Mouse (Mus musculus) hindbrain, embryonic 12.5 days (tissue): ENCODE results near the gene Rundc3b. TPM values are rescaled to one million over a fixed set of nuclear protein-coding genes. Genes with fewer than 3 reads are reported as not detected.

Source experiments
- ATAC-seq: fragments of 200-750 bp; cut with Nextera tagmentation; 2 replicates; pipeline ENCODE4 v1.8.0; 2017; ENCODE audit warnings: moderate TSS enrichment; ENCODE audit not compliant: low FRiP score
- H3K27ac ChIP-seq: fragments of 300-500 bp; sonication (generic); 2 replicates; pipeline ENCODE4 v1.5.1; 2016; ENCODE audit warnings: mild to moderate bottlenecking
- H3K27me3 ChIP-seq: fragments of 300-500 bp; sonication (generic); 2 replicates; pipeline ENCODE4 v1.6.1; 2016; ENCODE audit warnings: mild to moderate bottlenecking
- H3K36me3 ChIP-seq: fragments of 300-500 bp; sonication (generic); 2 replicates; pipeline ENCODE4 v1.6.1; 2016; ENCODE audit warnings: mild to moderate bottlenecking
- H3K4me1 ChIP-seq: fragments of 300-500 bp; sonication (generic); 2 replicates; pipeline ENCODE4 v1.6.1; 2016
- H3K4me2 ChIP-seq: fragments of 300-500 bp; sonication (generic); replicated peaks from 2 replicates; pipeline ENCODE4 v1.6.1; 2016; ENCODE audit warnings: mild to moderate bottlenecking
- H3K4me3 ChIP-seq: fragments of 300-500 bp; sonication (generic); 2 replicates; pipeline ENCODE4 v1.5.1; 2016; ENCODE audit warnings: mild to moderate bottlenecking
- H3K9ac ChIP-seq: fragments of 300-500 bp; sonication (generic); 2 replicates; pipeline ENCODE4 v1.6.1; 2016; ENCODE audit warnings: mild to moderate bottlenecking, moderate library complexity
- H3K9me3 ChIP-seq: fragments of 300-500 bp; sonication (generic); replicated peaks from 2 replicates; pipeline ENCODE4 v1.6.1; 2016; ENCODE audit warnings: mild to moderate bottlenecking
- WGBS: fragments of 180-500 bp; shearing (Covaris S2); methylation state at CpG from one replicate; pipeline ENCODE4 v1.1.7; 2016; 5-methylcytosine and 5-hydroxymethylcytosine counted together
- polyA plus RNA-seq: library from polyadenylated mRNA; unstranded; fragments of >200 nt; fragmentation: Nextera tagmentation; extraction: Ambion mirVana; gene quantifications from 2 replicates; pipeline ENCODE4 v1.2.1, GENCODE M21; 2016

The Rundc3b gene
- polyA plus RNA-seq, 1 experiment from 2014 or later, result 25.8 TPM

GRCm38 (mm10) chr5:8571118-8571517, 51.6 kb downstream of the Rundc3b start:
- Histone ChIP-seq H3K27ac (no peak overlapping the region), H3K9me3 (no peaks in the 10 kb centered on the region), H3K4me2 (no peak overlapping the region), H3K36me3 (no peaks in the 10 kb centered on the region), H3K4me1 (no peaks in the 10 kb centered on the region), H3K9ac (no peak overlapping the region), H3K4me3 (no peak overlapping the region), H3K27me3 (no peaks in the 10 kb centered on the region)
- WGBS, result 9% methylated on average over 3 of the region's 3 CpGs
- ATAC-seq, result no peak

DNA sequence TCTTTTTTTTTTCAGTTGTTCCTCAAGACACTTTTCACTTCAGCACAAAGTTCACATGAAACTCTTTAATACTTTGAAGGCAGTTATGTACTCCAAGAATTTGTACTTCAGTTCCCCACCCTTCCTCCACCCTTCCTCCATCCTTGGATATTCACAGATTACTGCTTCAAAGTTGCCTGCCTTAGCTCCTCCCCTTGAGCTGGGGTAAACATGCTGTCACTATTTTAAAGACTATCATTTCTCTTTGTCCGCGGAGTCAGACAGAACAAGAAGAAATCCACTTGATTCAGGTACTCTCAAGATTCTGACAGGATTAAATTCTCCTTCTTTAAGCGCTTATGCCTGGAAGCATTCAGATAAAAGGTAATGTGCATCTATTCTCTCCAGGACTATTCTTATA, 55.9 kb downstream of the Rundc3b start:
- WGBS, result 54% methylated on average over 3 of the region's 3 CpGs
- ATAC-seq, result no peak

GRCm38 (mm10) chr5:8544512-8544911, 78.2 kb downstream of the Rundc3b start:
- H3K4me2 ChIP-seq, result no peak overlapping the region
- peaks cover 4% of the 10 kb centered on the region; the same call in 1 of the 2 replicates for H3K36me3 ChIP-seq
- ATAC-seq, result no peak
- 37% methylated on average over 2 of the region's 5 CpGs for WGBS
- no peaks in the 10 kb centered on the region for H3K4me1 ChIP-seq
- no peaks in the 10 kb centered on the region for H3K27me3 ChIP-seq
- no peak overlapping the region for H3K27ac ChIP-seq
- no peak overlapping the region for H3K9ac ChIP-seq
- no peaks in the 10 kb centered on the region for H3K9me3 ChIP-seq
- no peak overlapping the region for H3K4me3 ChIP-seq

More for the DNA sequence above, 55.9 kb downstream of the Rundc3b start:
- no peaks in the 10 kb centered on the region for H3K9me3 ChIP-seq
- H3K4me1 ChIP-seq, result no peaks in the 10 kb centered on the region
- no peak overlapping the region for H3K9ac ChIP-seq
- H3K27ac ChIP-seq, result no peak overlapping the region
- no peaks in the 10 kb centered on the region for H3K27me3 ChIP-seq
- no peaks in the 10 kb centered on the region for H3K36me3 ChIP-seq
- no peak overlapping the region for H3K4me2 ChIP-seq
- no peak overlapping the region for H3K4me3 ChIP-seq

DNA sequence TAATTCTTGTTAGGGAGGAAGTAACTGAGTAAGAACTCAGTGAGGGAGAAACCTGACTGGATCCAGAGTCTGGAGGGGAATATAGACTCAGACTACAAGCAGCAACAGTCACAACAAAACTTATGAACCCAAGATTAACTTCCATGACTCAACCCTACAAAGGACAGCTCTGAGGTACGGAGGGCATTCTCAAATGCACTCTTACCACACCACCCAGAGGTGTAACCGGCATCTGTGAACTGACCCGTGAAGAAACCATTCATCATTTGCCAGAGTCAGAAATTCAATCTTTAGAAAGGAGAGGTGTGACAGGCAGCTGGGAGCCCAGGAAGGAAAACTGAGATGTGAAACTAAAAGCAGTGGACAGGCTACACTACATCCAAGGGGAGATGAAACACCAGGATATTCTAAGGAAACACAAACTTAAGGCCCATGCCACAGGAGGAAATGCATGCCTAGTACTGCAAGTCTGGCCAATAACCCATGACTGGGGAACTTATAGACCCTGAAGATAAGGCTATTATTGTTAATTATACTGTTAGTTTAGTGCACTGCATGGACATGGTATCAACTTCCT, 80.0 kb downstream of the Rundc3b start:
- no peak overlapping the region for H3K9ac ChIP-seq
- WGBS, result 33% methylated on average over 3 of the region's 3 CpGs
- H3K4me2 ChIP-seq, result no peak overlapping the region
- no peaks in the 10 kb centered on the region for H3K27me3 ChIP-seq
- no peaks in the 10 kb centered on the region for H3K9me3 ChIP-seq
- H3K36me3 ChIP-seq, result peaks cover 4% of the 10 kb centered on the region; the same call in 1 of the 2 replicates
- H3K4me3 ChIP-seq, result no peak overlapping the region
- ATAC-seq, result no peak
- H3K4me1 ChIP-seq, result no peaks in the 10 kb centered on the region
- no peak overlapping the region for H3K27ac ChIP-seq

DNA sequence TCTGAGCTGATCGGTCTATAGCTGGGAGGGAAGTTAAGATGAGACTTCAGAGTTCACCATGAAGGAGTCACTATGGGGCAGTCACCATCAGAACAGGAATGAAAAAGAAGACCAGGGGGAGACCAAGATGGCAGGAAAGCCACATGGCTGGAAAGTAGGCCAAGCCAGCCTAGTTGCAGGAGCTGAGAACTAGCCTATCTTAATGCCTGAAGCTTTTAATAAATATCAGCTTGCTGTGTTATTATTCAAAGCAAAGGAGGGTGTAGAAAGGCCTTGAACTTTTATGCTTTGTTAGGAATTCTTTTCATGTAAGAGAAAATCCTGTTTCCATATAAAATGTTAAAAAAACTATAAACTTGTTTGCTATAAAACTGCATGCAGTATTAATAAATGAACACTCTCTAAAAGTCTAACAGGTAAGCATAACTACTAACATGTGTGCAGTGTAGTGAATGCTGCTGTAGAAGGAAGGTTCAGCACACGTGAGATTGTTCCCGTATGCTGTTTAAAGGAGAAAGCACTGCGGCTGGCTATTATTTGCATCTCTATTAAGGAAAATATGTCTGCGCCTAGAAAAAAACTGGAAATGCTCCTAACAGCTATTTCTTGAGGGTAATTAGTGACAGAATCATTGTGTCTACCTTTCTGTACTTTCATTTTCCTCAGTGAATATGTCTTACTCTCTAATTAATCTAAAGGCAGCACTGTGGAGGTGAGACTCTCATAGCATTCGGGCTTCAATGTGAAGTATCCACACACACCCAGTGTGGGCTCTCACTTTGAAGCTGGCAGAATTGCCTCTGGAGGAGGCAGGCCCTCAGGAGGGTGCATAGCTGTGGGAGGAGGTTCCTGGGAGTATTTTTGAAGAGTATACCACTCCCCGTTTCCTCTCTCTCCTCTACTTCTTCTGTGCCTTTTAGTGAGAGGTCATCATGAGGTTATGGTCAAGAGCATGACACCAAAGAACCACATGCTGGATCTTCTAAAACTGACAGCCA, 81.3 kb downstream of the Rundc3b start:
- Histone ChIP-seq H3K9ac (no peak overlapping the region), H3K27me3 (no peaks in the 10 kb centered on the region), H3K9me3 (no peaks in the 10 kb centered on the region), H3K27ac (no peak overlapping the region), H3K4me2 (no peak overlapping the region), H3K4me1 (no peaks in the 10 kb centered on the region), H3K4me3 (no peak overlapping the region), H3K36me3 (0 out of 2 replicates have a peak, but pooled peaks cover 4% of the 10 kb centered on the region)
- no peak for ATAC-seq
- 74% methylated on average over 7 of the region's 7 CpGs for WGBS

DNA sequence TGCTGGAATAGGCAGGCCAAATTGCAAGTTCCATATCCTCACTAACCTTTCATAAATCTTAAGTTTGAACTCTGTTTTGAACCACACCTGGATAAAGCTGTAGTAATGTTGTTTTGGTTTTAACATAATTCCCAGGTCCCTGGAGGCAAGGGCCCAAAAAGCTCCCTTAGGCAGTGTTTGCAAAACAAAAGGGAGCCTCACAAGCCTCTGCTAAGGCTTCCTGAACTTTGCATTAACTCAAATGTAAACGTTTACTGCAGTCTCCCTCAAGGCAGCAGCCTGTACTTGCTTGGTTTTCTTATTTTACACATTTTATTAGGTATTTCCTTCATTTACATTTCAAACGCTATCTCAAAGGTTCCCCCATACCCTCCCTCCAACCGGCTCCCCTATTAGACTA, 103.7 kb downstream of the Rundc3b start:
- ATAC-seq, result no peak

GRCm38 (mm10) chr5:8491778-8492177, 131.0 kb downstream of the Rundc3b start:
- H3K4me3 ChIP-seq, result no peak overlapping the region
- no peaks in the 10 kb centered on the region for H3K9me3 ChIP-seq
- no peak for ATAC-seq
- H3K4me1 ChIP-seq, result no peaks in the 10 kb centered on the region
- H3K4me2 ChIP-seq, result no peak overlapping the region
- H3K9ac ChIP-seq, result no peak overlapping the region
- H3K27ac ChIP-seq, result no peak overlapping the region
- no peaks in the 10 kb centered on the region for H3K27me3 ChIP-seq
- 86% methylated on average over 4 of the region's 4 CpGs for WGBS
- H3K36me3 ChIP-seq, result no peaks in the 10 kb centered on the region

More for the DNA sequence above, 103.7 kb downstream of the Rundc3b start:
- 48% methylated on average over 3 of the region's 3 CpGs for WGBS
- Histone ChIP-seq H3K27ac (no peak overlapping the region), H3K27me3 (no peaks in the 10 kb centered on the region), H3K4me1 (no peaks in the 10 kb centered on the region), H3K4me2 (no peak overlapping the region), H3K9me3 (no peaks in the 10 kb centered on the region), H3K9ac (no peak overlapping the region), H3K36me3 (no peaks in the 10 kb centered on the region), H3K4me3 (no peak overlapping the region)

DNA sequence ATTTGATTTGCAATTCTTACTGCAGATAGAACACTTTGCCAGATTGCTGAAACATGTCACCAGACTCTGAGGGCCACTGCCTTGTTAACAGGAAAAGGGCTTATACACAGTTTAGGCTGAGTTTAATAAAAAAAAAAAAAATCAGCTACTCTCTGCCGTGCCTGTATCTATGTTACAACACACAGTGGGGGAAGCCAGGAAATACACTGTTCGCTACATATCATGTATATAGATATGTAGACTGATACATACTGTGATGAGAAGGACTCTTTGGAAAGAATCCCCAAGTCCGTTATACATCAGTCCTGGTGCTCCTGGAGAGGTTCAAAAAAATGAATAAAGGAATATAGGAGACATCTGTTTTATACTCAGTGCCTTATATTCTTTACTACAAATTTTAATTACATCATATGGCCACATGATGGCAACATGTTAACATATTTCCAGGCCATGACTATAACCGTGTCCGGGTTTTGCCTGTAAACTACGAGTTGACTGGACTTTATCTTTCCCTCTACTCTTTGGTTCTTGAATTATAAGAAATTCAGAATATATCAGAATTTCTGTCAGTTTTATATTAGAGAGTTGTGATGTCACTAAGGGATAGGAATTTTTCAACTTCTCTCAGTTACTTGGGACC, 133.2 kb downstream of the Rundc3b start:
- peak; percentile 75; the same call in 1 of the 2 replicates for ATAC-seq
- H3K4me2 ChIP-seq, result no peak overlapping the region
- 43% methylated on average over 6 of the region's 6 CpGs for WGBS
- no peak overlapping the region for H3K9ac ChIP-seq
- H3K9me3 ChIP-seq, result no peaks in the 10 kb centered on the region
- H3K36me3 ChIP-seq, result no peaks in the 10 kb centered on the region
- no peaks in the 10 kb centered on the region for H3K27me3 ChIP-seq
- H3K4me1 ChIP-seq, result no peaks in the 10 kb centered on the region
- H3K27ac ChIP-seq, result no peak overlapping the region
- no peak overlapping the region for H3K4me3 ChIP-seq

DNA sequence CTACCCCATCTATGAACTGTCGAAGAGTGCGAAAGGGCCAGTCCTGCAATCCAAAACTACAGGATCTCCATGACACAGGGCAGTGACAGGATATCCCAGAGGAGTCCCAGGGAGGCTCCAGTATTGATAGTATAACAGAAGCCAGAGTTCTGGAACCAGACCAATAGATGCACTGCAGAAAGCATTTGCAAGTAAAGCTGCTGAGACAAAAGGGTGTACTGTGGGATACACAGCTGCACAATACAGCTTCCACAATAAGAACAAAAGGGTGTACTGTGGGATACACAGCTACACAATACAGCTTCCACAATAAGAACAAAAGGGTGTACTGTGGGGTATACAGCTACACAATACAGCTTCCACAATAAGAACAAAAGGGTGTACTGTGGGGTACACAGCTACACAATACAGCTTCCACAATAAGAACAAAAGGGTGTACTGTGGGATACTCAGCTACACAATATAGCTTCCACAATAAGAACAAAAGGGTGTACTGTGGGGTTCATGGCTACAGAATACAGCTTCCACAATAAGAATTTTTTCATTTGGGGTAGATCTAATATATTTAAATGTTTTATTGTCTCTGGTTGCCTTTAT, 134.0 kb downstream of the Rundc3b start:
- Histone ChIP-seq H3K27ac (no peak overlapping the region), H3K9me3 (no peaks in the 10 kb centered on the region), H3K4me3 (no peak overlapping the region), H3K36me3 (no peaks in the 10 kb centered on the region), H3K9ac (no peak overlapping the region), H3K27me3 (no peaks in the 10 kb centered on the region), H3K4me2 (no peak overlapping the region), H3K4me1 (no peaks in the 10 kb centered on the region)
- 28% methylated on average over 2 of the region's 2 CpGs for WGBS
- peak; percentile 39 for ATAC-seq

- Histone ChIP-seq H3K9ac (no peak overlapping the region), H3K4me3 (no peak overlapping the region), H3K4me2 (no peak overlapping the region), H3K27ac (no peak overlapping the region), H3K27me3 (no peaks in the 10 kb centered on the region), H3K4me1 (no peaks in the 10 kb centered on the region), H3K9me3 (no peaks in the 10 kb centered on the region), H3K36me3 (no peaks in the 10 kb centered on the region)
- peak; percentile 47 for ATAC-seq
- 36% methylated on average over 4 of the region's 4 CpGs for WGBS
These were observed 134.6 kb downstream of the Rundc3b start for GRCm38 (mm10) chr5:8487989-8488700.

DNA sequence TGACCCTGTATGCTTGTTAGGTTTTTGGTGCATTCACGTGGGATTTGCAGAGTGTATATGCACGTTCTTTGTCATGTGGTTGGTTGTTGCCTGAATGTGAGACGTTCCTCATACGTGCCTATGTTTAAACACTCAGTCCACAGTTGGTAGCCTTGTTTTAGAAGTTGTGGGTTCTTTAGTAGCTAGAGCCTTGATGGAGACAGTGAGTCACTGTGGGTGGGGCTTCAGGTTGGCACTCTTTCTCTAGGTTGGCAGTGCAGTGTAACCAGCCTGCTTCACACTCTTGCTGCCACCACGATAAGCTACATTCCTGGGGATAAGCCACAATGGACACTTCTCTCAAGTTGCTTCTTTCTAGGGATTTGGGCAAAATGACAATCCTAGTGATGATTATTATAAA, 166.2 kb downstream of the Rundc3b start:
- H3K4me3 ChIP-seq, result no peak overlapping the region
- no peak overlapping the region for H3K27ac ChIP-seq
- H3K4me2 ChIP-seq, result no peak overlapping the region
- no peak for ATAC-seq
- H3K27me3 ChIP-seq, result no peaks in the 10 kb centered on the region
- H3K9ac ChIP-seq, result no peak overlapping the region
- H3K4me1 ChIP-seq, result no peaks in the 10 kb centered on the region
- WGBS, result 89% methylated on average over 5 of the region's 5 CpGs
- H3K36me3 ChIP-seq, result peaks cover 11% of the 10 kb centered on the region; the same call in 1 of the 2 replicates
- H3K9me3 ChIP-seq, result no peaks in the 10 kb centered on the region
